Mouse (Mus musculus) forebrain, embryonic 13.5 days (tissue): ENCODE data around the gene Kntc1. TPM values are rescaled to one million over a fixed set of nuclear protein-coding genes. Genes with fewer than 3 reads are reported as not detected.

ENCODE experiments used
- ATAC-seq: fragments of 200-750 bp; cut with Nextera tagmentation; 2 replicates; pipeline ENCODE4 v1.8.0; 2017
- H3K27ac ChIP-seq: fragments of 300-500 bp; sonication (generic); 2 replicates; pipeline ENCODE4 v1.5.1; 2015; ENCODE audit warnings: inconsistent platforms, mild to moderate bottlenecking, moderate library complexity
- H3K27me3 ChIP-seq: fragments of 300-500 bp; sonication (generic); 2 replicates; pipeline ENCODE4 v1.6.1; 2015; ENCODE audit warnings: mild to moderate bottlenecking, inconsistent platforms
- H3K36me3 ChIP-seq: fragments of 300-500 bp; sonication (generic); 2 replicates; pipeline ENCODE4 v1.6.1; 2015; ENCODE audit warnings: mild to moderate bottlenecking, inconsistent platforms; ENCODE audit not compliant: poor library complexity, severe bottlenecking
- H3K4me1 ChIP-seq: fragments of 300-500 bp; sonication (generic); 2 replicates; pipeline ENCODE4 v1.6.1; 2015; ENCODE audit warnings: inconsistent platforms
- H3K4me2 ChIP-seq: fragments of 300-500 bp; sonication (generic); 2 replicates; pipeline ENCODE4 v1.6.1; 2015; ENCODE audit warnings: inconsistent platforms, mild to moderate bottlenecking, moderate library complexity
- H3K4me3 ChIP-seq: fragments of 300-500 bp; sonication (generic); 2 replicates; pipeline ENCODE4 v1.5.1; 2015; ENCODE audit warnings: mild to moderate bottlenecking, inconsistent platforms
- H3K9ac ChIP-seq: fragments of 300-500 bp; sonication (generic); 2 replicates; pipeline ENCODE4 v1.6.1; 2015; ENCODE audit warnings: mild to moderate bottlenecking, inconsistent platforms
- H3K9me3 ChIP-seq: fragments of 300-500 bp; sonication (generic); replicated peaks from 2 replicates; pipeline ENCODE4 v1.6.1; 2016; ENCODE audit warnings: inconsistent platforms
- WGBS: fragments of 180-500 bp; shearing (Covaris S2); methylation state at CpG from one replicate; pipeline ENCODE4 v1.1.7; 2015; 5-methylcytosine and 5-hydroxymethylcytosine counted together
- polyA plus RNA-seq: library from polyadenylated mRNA; unstranded; fragments of >200 nt; fragmentation: Nextera tagmentation; extraction: Ambion mirVana; gene quantifications from 2 replicates; pipeline ENCODE4 v1.2.1, GENCODE M21; 2015

Gene Kntc1
- polyA plus RNA-seq, 1 experiment from 2014 or later = 28.1 TPM

DNA sequence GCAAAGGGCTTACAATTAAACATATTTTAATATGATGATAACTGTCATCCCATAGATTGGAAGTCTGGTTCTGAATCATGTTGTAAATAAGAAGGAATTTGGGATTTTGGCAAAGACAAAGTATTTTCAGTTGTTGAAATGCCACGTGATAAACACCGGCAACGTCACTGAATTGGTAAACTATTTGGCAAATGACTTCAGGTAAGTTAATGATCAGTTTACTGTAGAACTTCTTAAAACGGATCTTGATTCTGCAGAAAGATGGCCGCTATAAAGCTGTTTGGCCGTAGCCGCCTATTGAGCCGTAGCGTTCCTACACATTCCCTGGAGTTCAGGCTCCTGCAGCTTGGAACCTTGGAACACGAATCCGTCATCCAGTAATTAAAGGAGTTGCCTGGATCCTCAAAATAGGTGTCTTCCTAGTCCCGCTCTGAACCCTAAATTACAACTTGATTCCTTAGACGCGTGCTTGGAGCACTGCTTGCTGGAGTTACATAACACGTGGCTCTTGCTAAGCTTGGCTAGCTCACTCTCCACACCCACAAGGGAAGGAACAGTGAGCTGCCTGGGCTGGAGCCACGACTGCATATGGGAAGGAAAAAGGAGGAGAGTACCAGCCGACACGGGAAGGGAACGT lies 69.5 kb downstream of the Kntc1 start:
- ATAC-seq = no peak
- Histone ChIP-seq H3K4me3 (no peak overlapping the region), H3K9me3 (no peaks in the 10 kb centered on the region), H3K4me1 (no peaks in the 10 kb centered on the region), H3K9ac (no peak overlapping the region), H3K4me2 (no peak overlapping the region), H3K27ac (no peak overlapping the region), H3K27me3 (no peaks in the 10 kb centered on the region), H3K36me3 (peaks cover 63% of the 10 kb centered on the region)
- 93% methylated on average over 19 of the region's 19 CpGs for WGBS

DNA sequence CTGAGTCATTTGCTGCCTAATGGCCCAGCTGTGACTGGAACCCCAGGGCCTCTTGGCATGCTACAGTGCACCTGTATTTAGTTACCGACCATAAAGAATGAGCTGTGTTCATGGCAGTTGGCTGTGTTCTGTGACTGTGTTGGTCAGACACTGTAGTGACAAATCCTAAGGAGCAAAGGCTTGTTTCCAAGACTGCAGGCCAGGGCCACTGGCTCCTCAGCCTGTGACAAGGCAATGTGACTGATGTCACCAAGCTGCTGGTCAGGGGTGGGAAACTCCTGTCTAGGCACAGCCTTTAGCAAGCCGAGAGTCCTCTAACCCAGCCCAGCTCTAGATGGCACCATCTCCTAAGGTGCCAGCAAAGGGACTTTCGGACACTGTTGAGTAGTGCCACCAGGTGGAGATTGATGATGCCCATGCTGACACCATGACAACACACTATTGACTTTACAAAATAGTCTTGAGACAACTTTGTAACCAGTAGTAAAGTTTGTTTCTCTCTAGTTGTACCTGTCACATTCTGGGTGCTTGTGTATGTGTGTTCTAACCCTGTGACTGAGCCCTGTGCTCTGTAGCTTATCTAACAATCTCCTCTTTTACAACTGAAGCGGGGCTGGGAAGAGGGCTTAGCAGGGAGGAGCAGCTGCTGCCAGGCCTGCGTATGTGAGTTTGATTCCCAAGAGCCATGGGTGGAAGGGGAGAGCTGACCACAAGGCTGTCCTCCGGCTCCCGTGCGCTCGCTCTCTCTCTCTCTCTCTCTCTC lies 71.2 kb downstream of the Kntc1 start:
- no peaks in the 10 kb centered on the region for H3K27me3 ChIP-seq
- no peaks in the 10 kb centered on the region for H3K4me1 ChIP-seq
- no peak overlapping the region for H3K4me2 ChIP-seq
- no peaks in the 10 kb centered on the region for H3K9me3 ChIP-seq
- 90% methylated on average over 6 of the region's 9 CpGs for WGBS
- no peak overlapping the region for H3K27ac ChIP-seq
- H3K9ac ChIP-seq = no peak overlapping the region
- H3K4me3 ChIP-seq = no peak overlapping the region
- peaks cover 51% of the 10 kb centered on the region for H3K36me3 ChIP-seq
- no peak for ATAC-seq

DNA sequence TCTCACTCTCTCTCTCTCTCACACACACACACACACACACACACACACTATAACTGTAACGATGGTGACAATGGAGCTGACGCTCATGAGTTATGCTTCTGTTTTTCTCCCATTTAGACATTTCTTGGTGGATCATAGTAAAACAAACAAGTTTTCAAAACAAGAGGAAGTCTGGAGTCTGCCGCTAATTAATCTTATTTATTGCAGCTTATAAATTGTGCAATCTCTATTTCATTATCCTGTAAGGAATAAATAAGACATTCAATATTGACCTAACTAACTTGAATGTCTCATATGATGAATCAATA lies 71.7 kb downstream of the Kntc1 start:
- H3K4me2 ChIP-seq = no peak overlapping the region
- H3K27me3 ChIP-seq = no peaks in the 10 kb centered on the region
- H3K36me3 ChIP-seq = peaks cover 47% of the 10 kb centered on the region
- H3K27ac ChIP-seq = no peak overlapping the region
- WGBS = 89% methylated on average over 3 of the region's 3 CpGs
- no peaks in the 10 kb centered on the region for H3K4me1 ChIP-seq
- H3K4me3 ChIP-seq = no peak overlapping the region
- no peaks in the 10 kb centered on the region for H3K9me3 ChIP-seq
- ATAC-seq = no peak
- H3K9ac ChIP-seq = no peak overlapping the region

DNA sequence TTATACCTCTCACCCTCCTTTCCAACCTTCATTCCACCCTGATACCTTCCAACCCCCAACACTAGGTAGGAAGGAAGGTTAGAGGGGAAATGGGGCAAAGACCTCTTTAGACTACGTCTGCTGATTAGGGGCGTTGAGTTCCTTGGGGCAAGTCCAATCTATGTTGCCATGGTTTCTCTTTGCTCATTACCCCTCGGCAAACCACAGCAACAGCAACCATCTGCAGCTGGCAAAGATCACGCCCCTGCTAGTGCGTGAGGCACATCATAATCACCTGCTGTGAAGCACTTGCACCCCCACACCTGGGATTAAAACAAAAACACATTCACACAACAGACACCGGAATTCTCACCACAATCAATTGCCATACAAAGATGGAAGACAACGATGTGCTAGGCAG lies 73.2 kb downstream of the Kntc1 start:
- Histone ChIP-seq H3K9me3 (no peaks in the 10 kb centered on the region), H3K4me3 (no peak overlapping the region), H3K36me3 (peaks cover 33% of the 10 kb centered on the region), H3K27me3 (no peaks in the 10 kb centered on the region), H3K4me2 (no peak overlapping the region), H3K27ac (peak overlapping the region; percentile 31; the same call in 1 of the 2 replicates), H3K4me1 (no peaks in the 10 kb centered on the region), H3K9ac (no peak overlapping the region)
- WGBS = 56% methylated on average over 7 of the region's 7 CpGs
- no peak for ATAC-seq

DNA sequence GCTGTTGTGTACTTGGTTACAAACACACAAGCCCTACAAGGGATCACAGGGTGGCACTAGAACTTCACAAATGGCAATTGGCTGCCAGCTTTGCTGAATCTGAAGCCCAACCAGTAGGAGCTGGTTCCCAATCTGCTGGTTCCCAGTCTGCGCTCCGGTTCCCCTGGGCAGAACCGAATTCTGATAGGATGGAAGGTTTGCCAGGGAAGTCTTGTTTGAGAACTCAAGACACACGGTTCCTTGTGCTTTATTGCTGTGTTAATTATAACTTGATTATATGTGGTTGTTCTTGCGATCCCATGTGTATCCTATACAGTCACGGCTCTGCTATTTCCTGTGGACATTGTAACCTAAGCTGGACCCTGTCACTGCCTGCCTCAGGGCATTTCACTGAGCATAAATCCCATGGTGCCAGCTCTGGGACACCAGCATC lies 78.2 kb downstream of the Kntc1 start:
- no peaks in the 10 kb centered on the region for H3K4me1 ChIP-seq
- H3K9ac ChIP-seq = no peak overlapping the region
- H3K9me3 ChIP-seq = no peaks in the 10 kb centered on the region
- 90% methylated on average over 6 of the region's 6 CpGs for WGBS
- H3K27ac ChIP-seq = no peak overlapping the region
- H3K4me3 ChIP-seq = no peak overlapping the region
- no peaks in the 10 kb centered on the region for H3K27me3 ChIP-seq
- H3K4me2 ChIP-seq = no peak overlapping the region
- ATAC-seq = no peak
- H3K36me3 ChIP-seq = no peaks in the 10 kb centered on the region; the same call in 1 of the 2 replicates

DNA sequence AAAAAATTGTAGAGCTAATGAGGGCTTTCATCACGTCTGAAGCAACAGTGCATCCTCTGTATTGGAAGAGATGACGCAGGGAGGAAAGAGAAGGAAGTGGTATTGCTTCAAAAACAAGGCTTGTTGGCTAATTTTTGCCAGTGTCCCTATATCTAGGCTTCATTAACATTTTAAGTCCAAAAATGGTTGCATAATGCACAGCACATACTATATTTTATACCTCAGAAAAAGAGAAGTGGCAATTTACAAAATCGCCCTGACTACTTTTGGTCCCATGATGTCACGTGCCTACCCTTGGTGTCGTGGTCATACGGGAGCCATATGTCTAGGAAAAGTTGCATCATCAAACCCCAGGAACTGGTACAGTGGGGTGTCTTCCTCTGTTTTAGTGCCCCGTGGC lies 82.8 kb downstream of the Kntc1 start:
- ATAC-seq = no peak
- WGBS = 94% methylated on average over 7 of the region's 7 CpGs

DNA sequence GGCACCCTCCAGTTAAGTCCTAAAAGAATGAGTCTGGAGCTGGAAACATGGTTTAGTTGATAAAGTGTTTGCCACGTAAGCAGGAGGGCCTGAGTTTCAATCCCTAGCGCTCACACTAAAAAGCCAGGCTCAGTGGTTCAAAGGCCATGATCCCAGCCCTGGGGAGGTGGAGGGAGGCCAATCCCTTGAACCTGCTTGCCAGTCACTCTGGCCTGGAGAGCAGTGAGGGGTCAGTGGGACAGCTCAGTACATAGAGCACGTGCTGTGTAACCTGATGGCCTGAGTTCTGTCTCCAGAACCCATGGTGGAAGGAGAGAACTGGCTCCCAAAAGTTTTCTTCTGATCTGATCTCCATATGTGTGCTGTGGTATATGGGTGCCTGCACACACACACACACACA lies 85.3 kb downstream of the Kntc1 start:
- H3K4me2 ChIP-seq = no peak overlapping the region
- H3K9ac ChIP-seq = no peak overlapping the region
- 82% methylated on average over 3 of the region's 3 CpGs for WGBS
- no peaks in the 10 kb centered on the region for H3K36me3 ChIP-seq
- no peak for ATAC-seq
- H3K4me1 ChIP-seq = no peaks in the 10 kb centered on the region
- H3K27ac ChIP-seq = no peak overlapping the region
- H3K4me3 ChIP-seq = no peak overlapping the region
- no peaks in the 10 kb centered on the region for H3K9me3 ChIP-seq
- H3K27me3 ChIP-seq = no peaks in the 10 kb centered on the region

More for the DNA sequence above, 82.8 kb downstream of the Kntc1 start:
- no peak overlapping the region for H3K4me2 ChIP-seq
- H3K9ac ChIP-seq = no peak overlapping the region
- H3K4me3 ChIP-seq = no peak overlapping the region
- no peak overlapping the region for H3K27ac ChIP-seq
- no peaks in the 10 kb centered on the region for H3K9me3 ChIP-seq
- H3K36me3 ChIP-seq = no peaks in the 10 kb centered on the region
- no peaks in the 10 kb centered on the region for H3K4me1 ChIP-seq
- no peaks in the 10 kb centered on the region for H3K27me3 ChIP-seq

DNA sequence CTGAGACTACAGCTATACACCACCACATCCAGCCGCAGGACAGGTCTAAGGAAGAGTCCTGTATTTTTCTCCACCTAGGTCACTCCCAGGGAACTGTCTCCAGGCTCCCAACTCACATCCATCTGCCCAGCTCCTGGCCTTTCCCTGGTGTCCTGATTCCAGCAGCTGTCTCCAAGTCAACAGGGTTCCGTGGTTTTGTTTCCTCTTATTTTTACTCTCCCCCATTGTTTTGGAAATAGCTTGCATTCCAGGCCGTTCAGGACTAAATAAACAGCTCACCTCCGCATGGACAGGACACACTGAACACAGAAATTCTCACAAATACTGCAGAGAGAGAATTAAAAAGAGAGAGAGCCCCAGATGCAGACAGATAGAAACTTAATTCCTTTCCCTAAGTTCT lies 87.9 kb downstream of the Kntc1 start:
- Histone ChIP-seq H3K4me3 (no peak overlapping the region), H3K36me3 (no peaks in the 10 kb centered on the region), H3K27me3 (no peaks in the 10 kb centered on the region), H3K27ac (no peak overlapping the region), H3K9ac (no peak overlapping the region), H3K9me3 (no peaks in the 10 kb centered on the region), H3K4me1 (no peaks in the 10 kb centered on the region), H3K4me2 (no peak overlapping the region)
- ATAC-seq = no peak
- WGBS = 51% methylated on average over 4 of the region's 4 CpGs

DNA sequence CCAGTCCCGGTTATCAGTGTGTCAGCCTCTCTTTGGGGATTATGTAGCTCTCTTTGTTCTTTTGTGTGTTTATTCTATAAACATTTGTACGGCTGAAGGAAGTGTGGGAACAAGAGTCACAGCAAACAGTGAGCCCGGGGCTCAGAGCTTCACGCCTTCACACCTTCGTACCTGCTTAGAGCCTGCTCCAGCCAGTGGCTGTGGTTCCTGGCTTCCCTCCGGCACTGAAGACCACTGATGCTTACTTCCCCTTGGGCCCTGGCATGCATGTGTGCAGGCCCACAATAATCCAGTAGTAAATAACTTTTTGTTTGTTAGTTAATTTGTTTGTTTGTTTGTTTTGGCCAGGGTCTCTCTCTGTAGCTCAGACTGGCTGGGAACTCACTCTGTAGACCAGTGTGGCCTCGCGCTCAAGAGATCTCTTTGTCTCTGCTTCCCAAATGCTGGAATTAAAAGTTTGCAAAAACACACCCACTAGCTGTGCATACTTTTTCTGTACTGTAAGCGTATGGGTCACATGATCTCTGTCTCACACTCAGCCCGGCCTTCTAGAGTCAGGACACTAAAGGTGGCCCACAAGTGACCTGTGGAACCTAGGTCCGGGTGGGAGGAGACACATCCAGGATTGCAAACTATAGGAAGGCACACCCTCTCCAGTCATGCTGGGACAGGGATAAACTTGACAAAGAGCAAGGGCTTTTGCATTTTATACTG lies 92.9 kb downstream of the Kntc1 start:
- no peak for ATAC-seq
- H3K4me1 ChIP-seq = no peaks in the 10 kb centered on the region
- 58% methylated on average over 11 of the region's 11 CpGs for WGBS
- no peak overlapping the region for H3K27ac ChIP-seq
- H3K36me3 ChIP-seq = no peaks in the 10 kb centered on the region
- H3K9me3 ChIP-seq = no peaks in the 10 kb centered on the region
- no peak overlapping the region for H3K4me2 ChIP-seq
- no peaks in the 10 kb centered on the region for H3K27me3 ChIP-seq
- H3K9ac ChIP-seq = no peak overlapping the region
- H3K4me3 ChIP-seq = no peak overlapping the region

DNA sequence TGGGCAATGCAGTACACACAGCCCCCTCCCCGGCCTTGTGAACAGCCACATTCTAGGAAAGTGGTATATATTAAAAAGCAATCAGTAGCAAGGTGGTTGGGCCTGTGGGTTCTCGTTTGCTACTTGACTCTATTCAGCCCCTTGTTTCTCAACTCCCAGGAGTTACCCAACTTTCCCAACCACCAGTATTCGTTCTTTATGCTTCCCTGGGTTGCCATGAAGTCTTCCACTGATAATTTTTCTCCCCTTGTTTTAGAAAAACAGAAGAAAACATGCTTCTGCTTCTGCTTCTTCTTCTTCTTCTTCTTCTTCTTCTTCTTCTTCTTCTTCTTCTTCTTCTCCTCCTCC lies 93.4 kb downstream of the Kntc1 start:
- H3K27ac ChIP-seq = no peak overlapping the region
- H3K36me3 ChIP-seq = no peaks in the 10 kb centered on the region
- H3K9me3 ChIP-seq = no peaks in the 10 kb centered on the region
- no peak for ATAC-seq
- no peak overlapping the region for H3K4me2 ChIP-seq
- WGBS = 78% methylated on average over 3 of the region's 3 CpGs
- no peak overlapping the region for H3K9ac ChIP-seq
- no peak overlapping the region for H3K4me3 ChIP-seq
- H3K4me1 ChIP-seq = no peaks in the 10 kb centered on the region
- no peaks in the 10 kb centered on the region for H3K27me3 ChIP-seq

DNA sequence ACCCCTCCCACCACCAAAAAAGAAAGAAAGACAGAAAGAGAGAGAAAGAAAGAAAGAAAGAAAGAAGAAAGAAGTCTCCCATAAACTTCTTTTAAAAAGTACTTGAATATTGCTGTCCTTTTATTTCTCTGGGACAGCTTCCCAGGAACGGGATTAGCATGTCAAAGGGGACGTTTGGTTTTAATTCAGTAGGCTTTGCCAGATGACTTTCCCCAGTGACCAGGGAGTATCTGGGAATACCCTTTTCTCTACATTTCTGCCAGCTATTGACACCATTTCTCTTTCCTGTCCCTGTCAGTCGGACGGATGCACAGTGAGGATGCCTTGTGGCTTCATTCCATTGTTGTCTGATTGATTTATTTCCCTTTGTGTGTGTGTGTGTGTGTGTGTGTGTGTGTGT lies 94.3 kb downstream of the Kntc1 start:
- Histone ChIP-seq H3K9ac (no peak overlapping the region), H3K27me3 (no peaks in the 10 kb centered on the region), H3K9me3 (no peaks in the 10 kb centered on the region), H3K4me1 (no peaks in the 10 kb centered on the region), H3K4me2 (no peak overlapping the region), H3K27ac (no peak overlapping the region), H3K36me3 (no peaks in the 10 kb centered on the region), H3K4me3 (no peak overlapping the region)
- WGBS = 47% methylated on average over 4 of the region's 4 CpGs
- ATAC-seq = no peak

DNA sequence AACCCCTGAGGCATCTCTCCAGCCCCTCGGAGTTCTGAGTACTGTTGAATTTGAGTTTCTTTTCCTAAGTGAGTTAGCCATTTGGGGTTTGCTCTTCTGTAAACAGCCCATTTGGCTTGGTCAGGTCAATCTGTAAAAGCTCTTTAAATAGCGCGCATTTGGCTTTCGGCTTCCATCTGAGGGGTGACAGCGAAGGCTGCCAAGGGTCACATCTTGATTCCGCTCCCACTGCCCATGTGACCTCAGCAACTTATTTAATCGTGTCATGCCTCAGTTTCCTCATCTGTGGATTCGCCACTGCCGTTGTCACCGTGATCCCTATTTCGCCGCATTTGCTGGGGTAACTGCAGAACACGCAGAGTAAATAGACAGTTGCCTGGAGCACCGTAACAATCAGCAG lies 94.8 kb downstream of the Kntc1 start:
- Histone ChIP-seq H3K4me2 (no peak overlapping the region), H3K9ac (no peak overlapping the region), H3K9me3 (no peaks in the 10 kb centered on the region), H3K4me1 (no peaks in the 10 kb centered on the region), H3K4me3 (no peak overlapping the region), H3K27ac (no peak overlapping the region), H3K27me3 (no peaks in the 10 kb centered on the region), H3K36me3 (no peaks in the 10 kb centered on the region)
- ATAC-seq = no peak
- WGBS = 95% methylated on average over 14 of the region's 14 CpGs
